In the genomic region with DNA sequence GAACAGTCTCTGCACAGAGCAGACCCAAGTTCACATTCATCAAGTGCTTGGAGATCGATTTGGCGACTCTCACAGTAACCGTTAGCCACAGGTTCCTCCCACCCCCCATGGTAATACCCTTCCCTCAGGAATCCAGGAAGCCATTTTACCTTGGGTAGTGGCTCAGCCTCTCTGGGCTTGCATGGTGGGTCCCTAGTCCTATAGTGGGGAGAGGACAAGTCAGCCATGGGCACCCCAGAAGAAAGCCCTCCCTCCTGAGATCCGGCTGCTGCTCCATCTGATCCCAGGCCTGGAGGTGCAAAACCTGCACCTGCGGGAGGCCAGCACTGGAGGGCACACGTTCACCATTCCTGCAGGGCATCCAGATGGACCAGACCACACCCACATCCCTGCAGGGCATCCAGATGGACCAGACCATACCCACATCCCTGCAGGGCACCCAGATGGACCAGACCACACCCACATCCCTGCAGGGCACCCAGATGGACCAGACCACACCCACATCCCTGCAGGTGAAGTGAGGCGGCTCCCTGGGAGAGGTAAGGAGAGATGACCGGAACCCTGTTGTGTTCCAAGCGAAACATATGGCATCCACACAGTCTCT, we compare ENCODE assay signal across 10 mouse cellular contexts. TPM values are rescaled to one million over a fixed set of nuclear protein-coding genes. Genes with fewer than 3 reads are reported as not detected.
DNase-seq lines count a peak whose midpoint lies in the region; ATAC-seq and TF ChIP-seq lines count a peak whose summit lies in the region.
"Had no signal": no experiment of that assay in that cellular context is flagged by ENCODE, and none has a peak within 500 bp of the region (broad histone marks: within the 10 kb centered on the region; RNA-seq: fewer than 3 reads in every experiment).

No protein-coding gene starts in this region.

- peak; percentile 37 to 40 for DNase-seq in cerebellum, adult 2 months
- DNase-seq in kidney, adult 11 months = no peak
- no peak for DNase-seq in CH12.LX (ENCODE audit: extremely low read depth)
- DNase-seq in urinary bladder, adult 2 months (ENCODE audit: low spot score) = no peak

- H3K9me3 ChIP-seq in kidney, embryonic 14.5 days (ENCODE audit: control insufficient read depth, low read length) = no peaks in the 10 kb centered on the region
- H3K9me3 ChIP-seq in CH12.LX (replicated peaks; ENCODE audit: low read length) = no peaks in the 10 kb centered on the region
- H3K9me3 ChIP-seq in intestine, postnatal 0 days (ENCODE audit: control insufficient read depth) = no peaks in the 10 kb centered on the region

- peak; percentile 33 for TF ChIP-seq RAD21 in CH12.LX (IDR thresholded peaks at IDR 0.05; ENCODE audit: low read depth, low read length)

- TF ChIP-seq EP300 in CH12.LX (IDR thresholded peaks at IDR 0.05; ENCODE audit: low read length) = no peak

- no peaks in the 10 kb centered on the region for H3K79me2 ChIP-seq in CH12.LX (replicated peaks; ENCODE audit: control insufficient read depth, extremely low read depth, insufficient read depth, poor library complexity, severe bottlenecking)

- H3K36me3 ChIP-seq in kidney, embryonic 14.5 days (ENCODE audit: control insufficient read depth, insufficient read depth, low read length) = no peaks in the 10 kb centered on the region
- no peaks in the 10 kb centered on the region for H3K36me3 ChIP-seq in CH12.LX (replicated peaks in 1 of 2; ENCODE audit: control insufficient read depth in 1 of 2, insufficient read depth in 1 of 2, low read length in 1 of 2)
- H3K36me3 ChIP-seq in intestine, postnatal 0 days (ENCODE audit: control insufficient read depth, insufficient read depth) = no peaks in the 10 kb centered on the region

- dilution Hi-C loops in CH12.LX (cut with MboI; ENCODE audit: extremely low pct_ligation_motif_present, extremely low pct_unique_long_range_greater_than_20kb, low sequenced_read_pairs) = no loop called here

- no peak for ATAC-seq in cerebellum, adult (ENCODE audit: insufficient number of reproducible peaks, low FRiP score, low TSS enrichment)
- ATAC-seq in kidney, embryonic 14.5 days (ENCODE audit: low FRiP score, low TSS enrichment) = peak; percentile 73
- no peak for ATAC-seq in intestine, postnatal 0 days
- no peak for ATAC-seq in erythroblast, adult 5-6 weeks (replicated peaks; ENCODE audit: low FRiP score, poor library complexity, severe bottlenecking)

- H3K4me3 ChIP-seq in cerebellum, adult 2 months (replicated peaks; ENCODE audit: insufficient read depth, low read depth, low read length) = no peak overlapping the region
- no peak overlapping the region for H3K4me3 ChIP-seq in kidney, embryonic 14.5 days (ENCODE audit: low read length)
- no peak overlapping the region for H3K4me3 ChIP-seq in CH12.LX (replicated peaks in 1 of 3; ENCODE audit: low read depth in 2 of 3, low read length in 2 of 3, poor library complexity in 1 of 3)
- no peak overlapping the region for H3K4me3 ChIP-seq in intestine, postnatal 0 days (ENCODE audit: low read depth, low read length)

- in situ Hi-C loops in CH12.LX (cut with MboI; ENCODE audit: low pct_ligation_motif_present, low pct_unique_long_range_greater_than_20kb, low sequenced_read_pairs) = no loop called here

- peaks cover 3% of the 10 kb centered on the region; the same call in 1 of the 2 replicates for H3K4me1 ChIP-seq in cerebellum, adult 2 months (ENCODE audit: control insufficient read depth, insufficient read depth, low read length)
- no peaks in the 10 kb centered on the region for H3K4me1 ChIP-seq in kidney, embryonic 14.5 days (ENCODE audit: control insufficient read depth, insufficient read depth, low read length)
- 0 out of 4 replicates have a peak, but pooled peaks cover 0 to 4% of the 10 kb centered on the region in 2 experiments for H3K4me1 ChIP-seq in CH12.LX (ENCODE audit: control insufficient read depth in 1 of 2, insufficient read depth in 2 of 2)
- H3K4me1 ChIP-seq in intestine, postnatal 0 days (replicated peaks; ENCODE audit: control insufficient read depth, insufficient read depth, low read length) = no peaks in the 10 kb centered on the region

- no peak overlapping the region for H3K4me2 ChIP-seq in kidney, embryonic 14.5 days (replicated peaks; ENCODE audit: low read depth, low read length)
- H3K4me2 ChIP-seq in CH12.LX (ENCODE audit: insufficient read depth, low read depth, poor library complexity, severe bottlenecking) = no peak overlapping the region
- no peak overlapping the region for H3K4me2 ChIP-seq in intestine, postnatal 0 days (replicated peaks; ENCODE audit: low read depth)

- H3K27ac ChIP-seq in cerebellum, adult 2 months (ENCODE audit: insufficient read depth, low read length) = no peak overlapping the region
- H3K27ac ChIP-seq in kidney, embryonic 14.5 days (ENCODE audit: low read depth, low read length) = no peak overlapping the region
- H3K27ac ChIP-seq in CH12.LX (ENCODE audit: insufficient read depth, low read depth) = no peak overlapping the region
- H3K27ac ChIP-seq in intestine, postnatal 0 days (ENCODE audit: low read depth, low read length) = no peak overlapping the region

- no peak overlapping the region for H3K9ac ChIP-seq in kidney, embryonic 14.5 days (ENCODE audit: low read depth, low read length)
- H3K9ac ChIP-seq in CH12.LX (ENCODE audit: insufficient read depth, low read depth) = no peak overlapping the region
- no peak overlapping the region for H3K9ac ChIP-seq in intestine, postnatal 0 days (ENCODE audit: low read depth, low read length)

- TF ChIP-seq CTCF in cerebellum, adult 2 months (IDR thresholded peaks at IDR 0.05; ENCODE audit: borderline replicate concordance, insufficient read depth, low read depth, low read length) = peak; percentile 44; the same call in 1 of the 2 replicates
- peak in 1 of 2 experiments; percentile 42; a peak in 2 of 4 replicates for TF ChIP-seq CTCF in CH12.LX (conservative IDR thresholded peaks at IDR 0.05 in 1 of 2, IDR thresholded peaks at IDR 0.05 in 1 of 2; ENCODE audit: low read depth in 2 of 2, low read length in 2 of 2)
- TF ChIP-seq CTCF in intestine, postnatal 0 days (IDR thresholded peaks at IDR 0.05; ENCODE audit: low read depth) = peak; percentile 70

- no peaks in the 10 kb centered on the region for H3K27me3 ChIP-seq in cerebellum, adult 2 months (ENCODE audit: control insufficient read depth, insufficient read depth, low read length)
- H3K27me3 ChIP-seq in kidney, embryonic 14.5 days (ENCODE audit: control insufficient read depth, insufficient read depth, low read length) = no peaks in the 10 kb centered on the region; the same call in 1 of the 2 replicates
- peaks cover 36% of the 10 kb centered on the region for H3K27me3 ChIP-seq in CH12.LX (replicated peaks)
- no peaks in the 10 kb centered on the region for H3K27me3 ChIP-seq in intestine, postnatal 0 days (replicated peaks; ENCODE audit: control insufficient read depth, insufficient read depth, low read length)

- WGBS in cerebellum, adult 2 months = 36% methylated on average over 9 of the region's 9 CpGs
- WGBS in kidney, embryonic 14.5 days = 60% methylated on average over 9 of the region's 9 CpGs
- WGBS in intestine, postnatal 0 days = 53% methylated on average over 9 of the region's 9 CpGs

- TF ChIP-seq POLR2A in cerebellum, adult 2 months (IDR thresholded peaks at IDR 0.05; ENCODE audit: borderline replicate concordance, insufficient read depth, low read length) = no peak
- no peak for TF ChIP-seq POLR2A in CH12.LX (IDR thresholded peaks at IDR 0.05; ENCODE audit: low read depth, low read length)

TF ChIP-seq in CH12.LX, 34 proteins besides CTCF, POLR2A, EP300 and RAD21:
- no peak for TF ChIP-seq ELF1 (IDR thresholded peaks at IDR 0.05; ENCODE audit: low read depth, low read length)
- TF ChIP-seq SMC3 (IDR thresholded peaks at IDR 0.05; ENCODE audit: low read depth, low read length) = 0 out of 2 replicates have a peak, but pooled peaks have one; percentile 17
- TF ChIP-seq E2F4 (IDR thresholded peaks at IDR 0.05; ENCODE audit: insufficient replicate concordance, low read depth, low read length) = no peak
- no peak for TF ChIP-seq ETS1 (conservative IDR thresholded peaks at IDR 0.05; ENCODE audit: low read depth, low read length)
- no peak for TF ChIP-seq ZC3H11A (IDR thresholded peaks at IDR 0.05; ENCODE audit: low read depth, low read length)
- TF ChIP-seq HCFC1 (IDR thresholded peaks at IDR 0.05; ENCODE audit: low read depth, low read length) = no peak

RNA-seq across cellular contexts. Expression of gene Psmb7, which starts 31.6 kb away (rescaled TPM):
- 294 and 310 TPM in 2 replicates for polyA plus RNA-seq in cerebellum, adult 2 months (2012; rRNA removed)
- 287 and 379 TPM in 2 replicates for polyA plus RNA-seq in kidney, embryonic 14.5 days (2014; fragmentation: Nextera tagmentation; extraction: Ambion mirVana)
- total RNA-seq in CH12.LX (2012; rRNA removed) (334 and 386 TPM in 2 replicates), CH12.LX (2014; rRNA removed) (415 and 457 TPM in 2 replicates)
- 375 and 389 TPM in 2 replicates for polyA plus RNA-seq in CH12.LX (2012; ENCODE audit: insufficient read length, low read depth)
- polyA plus RNA-seq in intestine, postnatal 0 days (2015; fragmentation: Nextera tagmentation; extraction: Ambion mirVana) = 134 and 148 TPM in 2 replicates
- 178 and 196 TPM in 2 replicates for polyA plus RNA-seq in urinary bladder, adult 2 months (2012; rRNA removed)
- 55.8 and 124 TPM in 2 replicates for total RNA-seq in erythroblast, adult 5-6 weeks (2015; ENCODE audit: low replicate concordance)
- 83.9 and 94.1 TPM in 2 replicates for total RNA-seq in erythroblast, adult 5-6 weeks (2017; ENCODE audit: low replicate concordance)

RNA-seq across cellular contexts. Expression of gene Nr5a1, which starts 38.9 kb away (rescaled TPM):
- 0.05 TPM in 1 of 2 replicates, not detected in the other for polyA plus RNA-seq in cerebellum, adult 2 months (2012; rRNA removed)
- polyA plus RNA-seq in kidney, embryonic 14.5 days (2014; fragmentation: Nextera tagmentation; extraction: Ambion mirVana) = 0.13 and 0.23 TPM in 2 replicates
- 0.04 TPM in 1 of 2 replicates, not detected in the other for total RNA-seq in CH12.LX (2012; rRNA removed)
- not detected in 2 replicates for total RNA-seq in CH12.LX (2014; rRNA removed)
- not detected in 2 replicates for polyA plus RNA-seq in CH12.LX (2012; ENCODE audit: insufficient read length, low read depth)
- 0.04 and 0.13 TPM in 2 replicates for polyA plus RNA-seq in intestine, postnatal 0 days (2015; fragmentation: Nextera tagmentation; extraction: Ambion mirVana)
- not detected in 2 replicates for polyA plus RNA-seq in urinary bladder, adult 2 months (2012; rRNA removed)
- total RNA-seq in erythroblast, adult 5-6 weeks (2015; ENCODE audit: low replicate concordance) = not detected in 2 replicates
- total RNA-seq in erythroblast, adult 5-6 weeks (2017; ENCODE audit: low replicate concordance) = not detected in 2 replicates
- total RNA-seq: gastrocnemius, adult 18-20 months; left cerebral cortex, postnatal 14 days had no signal

Comparison
In these comparisons a context has a peak if more than half of its experiments do, and no peak if none do; other contexts are left out.
1. DNase-seq: peak in cerebellum, adult 2 months (2 of 2); none in kidney, adult 11 months (single experiment), CH12.LX (single experiment) and urinary bladder, adult 2 months (single experiment).